Mouse (Mus musculus): ENCODE measurements at regions not wholly inside any gene's neighbourhood (a gene's known extent, or its start where the extent isn't known, plus 50 kb on each side); places are given as distances from the start of the nearest gene placed in this dataset.

DNA sequence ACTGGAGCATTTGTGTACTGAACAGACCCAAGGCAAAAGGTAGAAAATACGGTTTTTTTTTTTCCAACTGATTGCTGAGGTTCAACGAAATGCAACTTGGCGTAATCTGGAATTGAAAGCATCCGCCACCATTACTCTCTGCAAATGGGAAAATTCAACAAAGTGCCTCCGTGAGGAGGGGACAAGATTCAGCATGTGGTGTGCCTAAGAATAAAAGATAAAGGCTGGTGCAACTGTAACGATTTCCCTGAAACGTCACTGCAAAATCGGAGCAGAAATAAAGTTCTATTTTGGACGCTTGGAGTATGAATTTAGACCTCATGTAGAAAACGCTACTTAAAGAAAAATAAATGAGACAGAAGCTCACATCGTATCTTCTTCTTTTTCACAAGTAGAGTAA, 893.8 kb downstream of the Poteg start:
- no peak for TF ChIP-seq MAX (IDR thresholded peaks at IDR 0.05; ENCODE audit: low read depth)
- TF ChIP-seq REST (IDR thresholded peaks at IDR 0.05; ENCODE audit: insufficient read depth, insufficient read length), result no peak
- TF ChIP-seq POLR2AphosphoS2 (IDR thresholded peaks at IDR 0.05; ENCODE audit: insufficient read length, low read depth), result no peak
- no peak for TF ChIP-seq SRF (IDR thresholded peaks at IDR 0.05; ENCODE audit: control insufficient read depth, insufficient read length, low read depth)
- no peak for TF ChIP-seq E2F4 (IDR thresholded peaks at IDR 0.05; ENCODE audit: insufficient read depth)
- TF ChIP-seq TCF3 (IDR thresholded peaks at IDR 0.05; ENCODE audit: insufficient read length, low read depth), result no peak
- TF ChIP-seq CEBPB (IDR thresholded peaks at IDR 0.05; ENCODE audit: insufficient read depth, poor library complexity, severe bottlenecking), result no peak
- TF ChIP-seq USF1 (IDR thresholded peaks at IDR 0.05; ENCODE audit: low read depth), result no peak
- no peak for TF ChIP-seq MYOG (IDR thresholded peaks at IDR 0.05; ENCODE audit: control insufficient read depth in 1 of 3, insufficient read depth in 1 of 3, insufficient read length in 2 of 3, low read depth in 2 of 3)
- no peak for TF ChIP-seq TCF12 (IDR thresholded peaks at IDR 0.05; ENCODE audit: insufficient read depth, poor library complexity, severe bottlenecking)
- no peak for TF ChIP-seq POLR2A (IDR thresholded peaks at IDR 0.05; ENCODE audit: insufficient read length, low read depth)
- TF ChIP-seq MYOD1 (IDR thresholded peaks at IDR 0.05; ENCODE audit: control insufficient read depth in 1 of 3, insufficient read length in 2 of 3, low read depth in 2 of 3), result no peak
- Histone ChIP-seq H3K4me2 (ENCODE audit: low read depth) (no peak overlapping the region), H3ac (ENCODE audit: control insufficient read depth, insufficient read length) (no peak overlapping the region), H3K79me2 (ENCODE audit: control insufficient read depth, insufficient read depth) (no peaks in the 10 kb centered on the region), H3K27me3 (ENCODE audit: control insufficient read depth, insufficient read depth, insufficient read length) (no peaks in the 10 kb centered on the region), H3K36me3 (ENCODE audit: control insufficient read depth, insufficient read depth) (no peaks in the 10 kb centered on the region), H3K4me3 (no peak overlapping the region)

DNA sequence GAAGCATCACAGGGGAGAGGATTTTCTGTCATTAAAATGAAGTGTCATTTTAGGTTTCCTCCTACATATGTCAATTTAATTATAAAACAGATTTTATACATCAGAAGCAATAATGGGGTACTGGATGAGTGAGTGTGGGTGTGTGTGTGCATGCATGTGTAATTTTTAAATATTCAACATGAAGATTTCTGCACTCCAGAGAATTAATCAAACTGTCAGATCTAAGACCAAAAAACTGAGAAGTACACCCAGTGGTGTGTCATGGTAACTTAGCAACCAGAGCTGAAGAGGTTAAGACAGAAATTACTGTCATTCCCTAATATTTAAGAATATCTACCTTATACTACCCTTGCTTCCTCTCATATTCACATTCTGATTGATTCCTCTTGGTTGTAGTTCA, 919.0 kb downstream of the Poteg start:
- no peak overlapping the region for H3ac ChIP-seq (ENCODE audit: control insufficient read depth, insufficient read length)
- no peak for TF ChIP-seq REST (IDR thresholded peaks at IDR 0.05; ENCODE audit: insufficient read depth, insufficient read length)
- no peak for TF ChIP-seq POLR2A (IDR thresholded peaks at IDR 0.05; ENCODE audit: insufficient read length, low read depth)
- H3K79me2 ChIP-seq (ENCODE audit: control insufficient read depth, insufficient read depth), result no peaks in the 10 kb centered on the region
- no peak overlapping the region for H3K4me2 ChIP-seq (ENCODE audit: low read depth)
- H3K4me3 ChIP-seq, result no peak overlapping the region
- H3K36me3 ChIP-seq (ENCODE audit: control insufficient read depth, insufficient read depth), result no peaks in the 10 kb centered on the region
- H3K27me3 ChIP-seq (ENCODE audit: control insufficient read depth, insufficient read depth, insufficient read length), result no peaks in the 10 kb centered on the region

DNA sequence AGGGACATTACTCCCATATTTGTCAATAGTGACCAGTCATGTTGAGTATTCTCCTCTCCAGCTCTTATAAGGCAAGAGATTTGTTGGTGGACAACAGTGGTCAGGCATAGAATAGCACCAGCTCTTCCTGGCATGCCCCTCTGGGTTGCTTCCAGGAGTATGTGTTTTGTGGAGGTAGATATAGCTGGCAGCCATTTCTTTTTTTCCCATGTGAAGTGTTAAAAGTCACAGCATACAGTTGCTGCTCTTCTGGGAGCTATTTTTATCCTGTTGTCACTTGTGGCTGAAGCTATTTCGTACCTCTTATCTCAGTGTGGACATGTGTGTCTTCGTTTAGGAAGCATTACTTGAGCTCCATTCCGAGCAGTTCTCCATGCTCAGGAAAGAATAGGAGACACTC, 919.9 kb downstream of the Poteg start:
- Histone ChIP-seq H3K36me3 (ENCODE audit: control insufficient read depth, insufficient read depth) (no peaks in the 10 kb centered on the region), H3K4me2 (ENCODE audit: low read depth) (no peak overlapping the region), H3K4me3 (no peak overlapping the region), H3ac (ENCODE audit: control insufficient read depth, insufficient read length) (no peak overlapping the region), H3K27me3 (ENCODE audit: control insufficient read depth, insufficient read depth, insufficient read length) (no peaks in the 10 kb centered on the region), H3K79me2 (ENCODE audit: control insufficient read depth, insufficient read depth) (no peaks in the 10 kb centered on the region)
- TF ChIP-seq E2F4 (IDR thresholded peaks at IDR 0.05; ENCODE audit: insufficient read depth) (no peak), MYOG (IDR thresholded peaks at IDR 0.05; ENCODE audit: control insufficient read depth in 1 of 3, insufficient read depth in 1 of 3, insufficient read length in 2 of 3, low read depth in 2 of 3) (no peak), REST (IDR thresholded peaks at IDR 0.05; ENCODE audit: insufficient read depth, insufficient read length) (no peak), MYOD1 (IDR thresholded peaks at IDR 0.05; ENCODE audit: control insufficient read depth in 1 of 3, insufficient read length in 2 of 3, low read depth in 2 of 3) (no peak), TCF3 (IDR thresholded peaks at IDR 0.05; ENCODE audit: insufficient read length, low read depth) (no peak), MAX (IDR thresholded peaks at IDR 0.05; ENCODE audit: low read depth) (no peak), USF1 (IDR thresholded peaks at IDR 0.05; ENCODE audit: low read depth) (no peak), CEBPB (IDR thresholded peaks at IDR 0.05; ENCODE audit: insufficient read depth, poor library complexity, severe bottlenecking) (no peak), SRF (IDR thresholded peaks at IDR 0.05; ENCODE audit: control insufficient read depth, insufficient read length, low read depth) (no peak), POLR2A (IDR thresholded peaks at IDR 0.05; ENCODE audit: insufficient read length, low read depth) (no peak), TCF12 (IDR thresholded peaks at IDR 0.05; ENCODE audit: insufficient read depth, poor library complexity, severe bottlenecking) (no peak), POLR2AphosphoS2 (IDR thresholded peaks at IDR 0.05; ENCODE audit: insufficient read length, low read depth) (no peak)

DNA sequence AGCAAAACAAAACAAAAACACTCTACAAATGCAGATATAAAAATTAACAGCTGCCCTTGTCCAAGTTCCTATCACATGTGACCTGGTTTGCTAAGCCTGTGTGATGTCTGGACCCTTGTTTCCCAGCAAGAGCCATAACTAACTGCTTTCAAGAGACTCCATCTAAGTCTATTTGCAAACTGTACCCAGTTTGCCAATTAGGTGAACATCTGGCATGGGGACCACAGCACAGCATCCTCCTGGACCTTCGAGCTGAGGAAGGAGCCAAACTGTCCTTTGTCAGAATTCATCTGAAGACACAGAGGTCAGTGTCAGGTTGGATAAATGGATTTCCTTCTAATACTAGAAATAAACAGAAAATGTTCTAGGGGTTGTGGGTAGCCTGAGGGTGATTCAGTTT, 924.3 kb downstream of the Poteg start:
- no peaks in the 10 kb centered on the region for H3K36me3 ChIP-seq (ENCODE audit: control insufficient read depth, insufficient read depth)
- H3ac ChIP-seq (ENCODE audit: control insufficient read depth, insufficient read length), result no peak overlapping the region
- no peak overlapping the region for H3K4me2 ChIP-seq (ENCODE audit: low read depth)
- no peak for TF ChIP-seq SRF (IDR thresholded peaks at IDR 0.05; ENCODE audit: control insufficient read depth, insufficient read length, low read depth)
- H3K27me3 ChIP-seq (ENCODE audit: control insufficient read depth, insufficient read depth, insufficient read length), result no peaks in the 10 kb centered on the region
- H3K4me3 ChIP-seq, result no peak overlapping the region
- no peaks in the 10 kb centered on the region for H3K79me2 ChIP-seq (ENCODE audit: control insufficient read depth, insufficient read depth)

DNA sequence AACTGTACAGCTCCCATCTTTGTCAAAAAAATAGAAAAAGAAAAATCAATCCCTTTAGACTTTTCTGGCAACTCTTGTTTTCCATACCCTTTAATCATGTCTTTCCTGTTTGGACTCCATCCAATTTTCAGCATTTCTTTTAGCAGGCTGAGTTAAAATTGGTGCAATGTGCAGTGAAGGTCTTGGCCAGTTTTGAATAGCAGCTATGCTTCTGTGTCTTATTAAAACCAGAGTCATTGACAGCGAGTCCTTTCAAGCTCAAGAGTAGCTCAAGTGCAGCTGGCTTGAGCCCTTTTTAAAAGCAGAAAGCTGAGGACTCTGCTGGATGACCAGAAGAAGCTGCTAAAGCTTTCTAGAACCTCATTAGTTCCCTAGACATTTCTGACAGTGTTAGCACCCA, 952.7 kb downstream of the Poteg start:
- no peaks in the 10 kb centered on the region for H3K79me2 ChIP-seq (ENCODE audit: control insufficient read depth, insufficient read depth)
- TF ChIP-seq POLR2A (IDR thresholded peaks at IDR 0.05; ENCODE audit: insufficient read length, low read depth) (no peak), REST (IDR thresholded peaks at IDR 0.05; ENCODE audit: insufficient read depth, insufficient read length) (no peak), SRF (IDR thresholded peaks at IDR 0.05; ENCODE audit: control insufficient read depth, insufficient read length, low read depth) (no peak), TCF12 (IDR thresholded peaks at IDR 0.05; ENCODE audit: insufficient read depth, poor library complexity, severe bottlenecking) (no peak), USF1 (IDR thresholded peaks at IDR 0.05; ENCODE audit: low read depth) (no peak), MYOD1 (IDR thresholded peaks at IDR 0.05; ENCODE audit: control insufficient read depth in 1 of 3, insufficient read length in 2 of 3, low read depth in 2 of 3) (no peak), MAX (IDR thresholded peaks at IDR 0.05; ENCODE audit: low read depth) (no peak), POLR2AphosphoS2 (IDR thresholded peaks at IDR 0.05; ENCODE audit: insufficient read length, low read depth) (no peak), MYOG (IDR thresholded peaks at IDR 0.05; ENCODE audit: control insufficient read depth in 1 of 3, insufficient read depth in 1 of 3, insufficient read length in 2 of 3, low read depth in 2 of 3) (no peak), E2F4 (IDR thresholded peaks at IDR 0.05; ENCODE audit: insufficient read depth) (no peak), TCF3 (IDR thresholded peaks at IDR 0.05; ENCODE audit: insufficient read length, low read depth) (no peak), CEBPB (IDR thresholded peaks at IDR 0.05; ENCODE audit: insufficient read depth, poor library complexity, severe bottlenecking) (no peak)
- no peaks in the 10 kb centered on the region for H3K27me3 ChIP-seq (ENCODE audit: control insufficient read depth, insufficient read depth, insufficient read length)
- no peak overlapping the region for H3K4me3 ChIP-seq
- no peak overlapping the region for H3ac ChIP-seq (ENCODE audit: control insufficient read depth, insufficient read length)
- no peak overlapping the region for H3K4me2 ChIP-seq (ENCODE audit: low read depth)
- H3K36me3 ChIP-seq (ENCODE audit: control insufficient read depth, insufficient read depth), result no peaks in the 10 kb centered on the region
